Mouse (Mus musculus) adipocyte (in vitro differentiated cells): ENCODE data around the gene Gm49776.

ENCODE experiments used
- DNase-seq: peaks from one replicate; pipeline ENCODE4 v3.0.0-alpha.2; 2016; ENCODE audit warnings: low spot score

Gm49776 gene

DNA sequence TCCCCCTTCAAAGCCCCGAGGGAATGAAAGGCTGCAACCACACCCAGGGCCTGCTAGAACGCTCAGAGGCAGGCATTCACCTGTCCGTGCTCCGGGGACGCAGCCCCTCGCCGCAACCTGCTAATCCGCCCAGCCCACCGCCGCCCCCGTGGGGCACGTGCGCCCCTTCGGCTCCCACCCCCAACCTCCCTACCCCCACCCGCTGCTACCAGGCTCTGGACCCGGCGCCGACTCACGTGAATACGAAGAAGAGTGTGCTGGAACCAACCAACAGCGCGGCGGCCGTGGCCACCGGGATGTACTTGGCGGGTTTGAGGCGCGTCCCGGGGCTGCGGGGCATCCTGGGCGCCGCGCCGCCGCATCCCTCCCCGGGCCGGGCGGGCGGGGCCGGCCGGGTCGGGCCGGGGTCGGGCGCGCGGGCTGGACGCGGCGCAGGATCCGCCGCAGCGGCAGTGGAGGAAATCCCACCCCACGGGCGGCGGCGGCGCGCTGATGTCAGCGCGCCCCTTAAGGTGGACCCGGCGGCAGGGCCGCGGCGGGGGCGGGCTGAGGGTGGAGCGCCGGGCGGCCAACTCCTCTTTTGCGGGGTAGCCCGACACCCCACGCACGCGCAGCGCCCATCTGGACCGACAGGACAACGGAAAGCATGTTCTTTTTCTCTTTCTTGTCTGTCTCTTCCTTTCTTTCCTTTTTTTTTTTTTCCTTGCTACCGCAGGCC, 23.3 kb downstream of the Gm49776 start, which contains the start of gene Zdhhc8:
TSS of gene Zdhhc8 (minus strand) at position 466 of the 718 bp plus-strand sequence.
- DNase-seq: no peak

GRCm38 (mm10) chr16:18233919-18234670, 24.0 kb downstream of the Gm49776 start:
- no peak for DNase-seq

GRCm38 (mm10) chr16:18233451-18233850, 24.7 kb downstream of the Gm49776 start:
- no peak for DNase-seq

GRCm38 (mm10) chr16:18231451-18231850, 26.7 kb downstream of the Gm49776 start:
- DNase-seq: no peak

- no peak for DNase-seq
These were observed 27.1 kb downstream of the Gm49776 start for GRCm38 (mm10) chr16:18231047-18231446.

DNA sequence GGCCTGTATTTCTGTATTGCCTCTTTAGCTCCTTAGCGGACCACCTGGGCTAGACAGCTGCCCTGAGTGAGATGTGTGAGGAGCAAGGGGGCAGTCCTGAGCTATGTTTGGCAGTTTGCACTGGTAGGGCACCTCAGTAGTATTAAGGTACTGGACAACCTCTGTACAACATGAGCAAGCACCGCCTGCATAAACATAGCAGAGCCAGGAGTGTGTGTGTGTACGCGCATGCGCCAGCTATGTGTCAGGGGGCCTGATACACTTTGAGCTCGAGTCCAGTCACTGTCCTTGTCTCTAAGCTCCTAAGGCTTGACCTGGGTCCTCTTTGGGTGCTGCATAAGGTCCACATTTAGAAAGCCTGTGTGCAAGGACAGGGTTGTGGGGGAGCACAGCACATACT, 27.5 kb downstream of the Gm49776 start:
- no peak for DNase-seq

DNA sequence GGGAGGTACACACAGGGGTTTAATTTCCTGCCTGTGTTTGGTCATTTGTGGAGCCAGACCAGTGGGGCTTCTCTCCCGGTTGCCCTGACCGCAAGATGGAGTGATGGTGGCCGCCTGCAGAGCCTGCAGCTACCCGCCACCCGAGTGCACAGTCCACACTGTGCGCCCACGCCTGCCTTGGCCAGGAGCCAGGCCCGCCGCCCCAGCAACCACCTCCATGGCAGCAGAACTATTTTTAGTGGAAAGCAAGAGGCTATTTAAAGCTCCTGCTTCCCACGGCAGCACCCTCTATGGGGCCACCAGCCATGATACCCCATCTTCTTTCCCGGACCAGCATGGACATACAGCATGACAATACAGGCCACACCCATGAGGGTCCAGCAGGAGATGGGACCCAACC, 28.5 kb downstream of the Gm49776 start:
- no peak for DNase-seq

DNA sequence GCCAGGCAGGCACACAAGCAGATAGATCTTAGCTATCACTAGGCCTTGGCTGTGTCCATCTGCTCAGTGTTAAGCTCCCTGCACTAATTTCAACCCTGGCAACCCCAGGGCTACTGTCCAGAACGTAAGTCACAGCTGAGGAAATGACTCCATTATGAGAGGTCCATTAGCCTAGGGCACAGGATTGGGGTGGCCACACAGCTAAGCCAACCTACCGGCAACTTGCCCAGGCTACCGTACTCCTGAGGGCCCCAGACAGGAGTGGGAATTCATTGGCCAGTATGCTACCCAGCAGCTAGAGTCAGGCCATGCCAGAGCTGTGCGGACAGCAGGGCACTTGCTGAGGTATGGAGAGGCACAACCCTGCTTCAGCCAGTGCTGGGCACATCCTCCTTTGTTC, 29.3 kb downstream of the Gm49776 start:
- no peak for DNase-seq

GRCm38 (mm10) chr16:18227897-18228422, 30.2 kb downstream of the Gm49776 start:
- no peak for DNase-seq

GRCm38 (mm10) chr16:18227187-18227586, 30.9 kb downstream of the Gm49776 start:
- DNase-seq: no peak

DNA sequence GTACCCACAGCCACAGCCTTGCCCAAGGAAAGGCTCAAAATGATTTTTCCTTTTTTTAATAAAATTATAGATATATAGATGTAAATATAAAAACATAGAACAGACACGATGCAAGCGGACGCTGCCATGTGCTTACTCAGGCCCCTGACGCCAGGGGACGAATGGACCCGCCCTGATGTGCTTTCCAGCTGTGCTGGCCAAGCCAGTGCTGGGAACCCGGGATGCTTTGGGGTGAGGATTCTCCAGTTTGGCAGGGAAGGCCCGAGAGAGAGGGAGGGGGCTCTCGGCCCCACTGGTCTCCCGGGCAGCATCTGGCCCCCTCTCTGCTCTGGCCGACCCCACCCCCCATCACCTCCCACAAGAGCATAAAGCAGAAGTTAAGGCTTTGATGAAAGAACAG, 35.9 kb downstream of the Gm49776 start:
- no peak for DNase-seq

DNA sequence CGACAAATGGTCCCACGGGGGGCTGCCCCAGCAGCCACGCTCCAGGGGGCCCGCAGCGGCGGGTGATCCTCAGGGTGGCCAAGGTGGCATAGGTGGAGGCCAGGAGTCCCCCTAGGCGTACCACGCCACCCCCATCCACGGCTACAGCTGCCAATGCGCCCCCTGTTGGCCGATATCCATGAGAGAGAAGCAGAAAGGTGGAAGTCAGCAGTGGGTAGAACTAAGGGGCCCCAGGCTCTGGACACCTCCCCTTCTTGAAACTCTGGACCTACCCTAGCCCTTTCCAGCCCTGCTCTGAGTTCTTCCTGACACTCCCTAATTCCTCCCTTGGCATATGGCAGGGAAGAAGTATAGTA, 36.6 kb downstream of the Gm49776 start:
- no peak for DNase-seq

DNA sequence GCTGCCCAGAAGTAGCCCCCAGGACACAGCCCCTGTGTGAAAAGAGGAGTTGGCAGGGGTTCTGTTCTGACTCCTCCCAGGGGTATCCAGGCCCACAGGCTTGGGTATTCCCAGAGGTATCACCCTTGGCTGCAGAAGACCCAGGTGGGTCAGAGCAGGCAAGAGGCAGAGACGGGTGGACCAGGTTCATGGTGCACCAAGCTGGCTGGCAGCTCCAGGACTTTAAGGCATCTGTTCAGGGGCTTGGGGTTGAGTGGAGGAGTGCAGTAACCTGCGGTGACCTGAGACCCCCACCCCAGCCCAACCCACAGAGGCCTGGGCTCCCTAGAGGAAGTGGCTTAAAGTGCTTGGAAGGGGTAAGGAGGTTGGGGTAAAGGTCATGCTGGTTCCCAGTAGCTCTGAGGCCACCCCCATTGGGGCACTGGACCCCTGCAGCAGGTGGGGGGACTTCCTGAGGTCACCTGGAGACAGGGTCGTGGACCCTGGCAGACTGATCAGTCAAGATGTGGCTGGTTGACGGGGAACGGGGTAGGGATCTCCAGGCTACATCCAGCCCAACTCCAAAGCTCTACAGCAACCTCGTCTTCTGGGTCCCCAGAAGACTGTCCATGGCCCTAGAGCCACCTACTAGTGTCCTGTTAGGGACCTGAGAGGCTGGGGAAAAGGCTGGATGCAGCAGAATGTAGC, 37.1 kb downstream of the Gm49776 start:
- DNase-seq: no peak

DNA sequence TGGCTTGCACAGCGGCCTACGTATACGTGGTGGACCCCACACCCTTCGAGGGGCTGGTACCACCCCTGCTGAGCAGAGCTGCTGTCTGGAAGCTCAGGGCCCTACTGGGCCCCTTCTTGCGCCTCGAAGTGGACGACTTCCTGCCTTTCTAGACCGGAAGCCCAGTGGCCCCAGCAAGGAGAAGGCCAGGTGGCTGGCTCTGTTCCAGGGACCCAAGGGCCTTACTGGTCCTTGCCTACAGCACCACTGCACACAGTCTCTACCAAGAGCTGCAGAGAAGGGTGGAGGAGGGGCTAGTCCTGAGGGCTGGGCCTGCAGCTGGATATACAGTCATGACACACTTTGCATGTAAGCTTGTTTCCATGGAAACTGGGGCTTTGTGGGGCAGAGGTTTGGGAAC, 38.1 kb downstream of the Gm49776 start:
- DNase-seq: peak; percentile 47

GRCm38 (mm10) chr16:18218580-18218996, 39.5 kb downstream of the Gm49776 start:
- DNase-seq: no peak

DNA sequence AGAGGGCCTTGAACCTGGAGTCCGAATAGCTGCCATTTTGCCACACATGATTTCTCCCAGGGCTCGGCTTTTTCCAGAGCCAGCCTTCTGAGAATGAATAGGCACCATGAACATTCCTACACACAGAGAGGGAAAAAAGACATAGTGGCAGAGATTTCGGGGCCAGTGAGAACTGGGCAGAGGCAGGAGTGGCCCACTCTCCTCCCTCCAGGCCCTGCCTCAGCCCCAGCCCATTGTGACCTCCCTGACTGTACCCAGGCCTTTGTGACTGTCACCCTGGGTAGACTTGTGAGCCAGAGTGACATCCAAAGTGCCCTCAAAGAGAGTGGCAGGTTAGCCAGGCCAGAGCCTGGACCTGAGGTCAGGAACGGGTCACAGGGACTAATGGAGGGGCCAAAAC, 40.5 kb downstream of the Gm49776 start, which contains the start of gene Ccdc188:
TSS of gene Ccdc188 (plus strand) at position 301 of the 400 bp plus-strand sequence.
- no peak for DNase-seq

GRCm38 (mm10) chr16:18214858-18215257, 43.3 kb downstream of the Gm49776 start:
- no peak for DNase-seq

DNA sequence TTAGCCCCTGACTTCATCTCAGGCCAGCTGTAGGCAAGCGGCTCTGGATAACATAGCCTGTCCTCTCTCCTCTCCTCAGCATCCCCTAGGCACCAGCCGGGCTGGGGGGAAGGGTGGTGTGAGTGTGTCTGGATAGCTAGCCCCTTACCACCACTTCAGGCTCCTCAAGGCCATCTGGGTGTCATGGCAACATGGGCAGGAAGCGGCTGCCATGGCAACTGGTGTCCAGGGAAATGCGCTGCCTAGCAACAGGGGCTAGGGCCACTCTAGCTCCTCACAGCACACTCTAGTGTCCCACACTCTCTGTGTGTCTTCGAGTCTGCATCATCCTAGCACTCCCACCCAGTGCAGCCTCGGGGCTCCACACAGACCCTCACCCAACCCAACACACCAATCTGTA, 44.4 kb downstream of the Gm49776 start:
- no peak for DNase-seq

GRCm38 (mm10) chr16:18211417-18212171, 46.5 kb downstream of the Gm49776 start:
- DNase-seq: peak; percentile 87

- peak; percentile 83 for DNase-seq
These were observed 47.3 kb downstream of the Gm49776 start for GRCm38 (mm10) chr16:18210701-18211416.

DNA sequence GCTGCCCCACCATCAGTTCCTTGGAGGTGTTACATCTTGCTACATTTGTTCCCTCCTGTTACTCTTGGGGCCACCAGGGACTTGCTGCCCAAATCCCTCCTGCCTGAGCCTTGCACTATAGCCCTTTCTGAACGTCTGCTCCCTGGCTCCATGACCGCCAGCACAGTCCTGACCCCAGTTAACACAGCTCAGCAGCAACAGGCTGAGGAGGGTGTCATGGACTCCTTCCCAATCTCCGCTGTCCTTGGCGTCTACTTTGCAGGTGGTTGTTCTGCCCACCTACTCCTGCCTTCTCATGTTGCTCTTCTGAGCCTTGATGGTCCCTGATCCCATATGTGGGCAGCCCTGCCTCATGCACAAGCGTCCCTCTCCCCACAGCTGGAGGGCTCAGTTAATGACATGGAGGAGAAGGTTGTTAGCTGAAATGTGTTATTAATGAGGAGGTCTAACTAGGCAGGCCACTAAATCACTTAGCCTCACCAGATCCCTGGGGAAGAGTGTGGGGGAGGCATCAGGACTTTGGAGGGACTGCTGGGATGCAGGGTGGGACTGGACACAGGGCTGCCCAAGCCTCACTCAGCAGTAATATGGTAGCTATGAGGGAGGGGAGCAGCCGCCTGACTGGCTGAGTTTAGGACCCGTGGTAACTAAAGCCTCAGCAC, 54.6 kb downstream of the Gm49776 start:
- DNase-seq: no peak
